Mouse (Mus musculus): ENCODE measurements around the gene F2.

DNA sequence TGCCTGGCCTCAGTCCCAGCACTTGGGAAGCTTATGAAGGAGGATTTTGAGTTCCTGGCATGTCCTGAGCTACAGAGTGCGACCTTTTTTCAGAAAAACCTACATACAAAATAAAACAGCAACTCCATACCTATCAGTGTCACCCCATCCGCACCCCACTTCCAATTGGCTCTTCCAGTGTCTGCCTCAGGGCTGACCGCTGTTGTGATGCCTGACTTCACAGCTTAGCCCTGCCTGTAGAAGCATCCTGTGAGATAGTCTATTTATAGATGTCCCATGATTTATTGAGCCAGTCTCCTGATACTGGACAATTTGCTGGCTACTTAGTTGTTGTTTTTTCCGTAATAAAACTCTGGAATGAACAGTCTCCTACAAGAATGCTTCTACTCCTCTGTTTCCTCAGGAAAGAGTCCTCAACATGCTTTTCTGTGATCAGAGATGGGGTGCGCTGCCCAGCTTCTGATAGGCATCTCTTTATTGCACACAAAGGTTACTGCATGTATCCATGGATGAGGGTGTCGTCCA, 30.2 kb upstream of the F2 start:
- no peak for TF ChIP-seq CEBPB (IDR thresholded peaks at IDR 0.05; ENCODE audit: insufficient read depth, poor library complexity, severe bottlenecking)
- TF ChIP-seq POLR2A (IDR thresholded peaks at IDR 0.05; ENCODE audit: insufficient read length, low read depth) = no peak
- TF ChIP-seq TCF12 (IDR thresholded peaks at IDR 0.05; ENCODE audit: insufficient read depth, poor library complexity, severe bottlenecking) = no peak
- no peak for TF ChIP-seq TCF3 (IDR thresholded peaks at IDR 0.05; ENCODE audit: insufficient read length, low read depth)
- no peak for TF ChIP-seq E2F4 (IDR thresholded peaks at IDR 0.05; ENCODE audit: insufficient read depth)
- no peak for TF ChIP-seq USF1 (IDR thresholded peaks at IDR 0.05; ENCODE audit: low read depth)
